Mouse (Mus musculus) liver, adult 2 months (tissue): Measurements from ENCODE around the gene Sdk2.

ENCODE experiments used
- CTCF ChIP-seq: fragments of 200-500 bp; IDR thresholded peaks from 2 replicates; pipeline ENCODE4 v1.5.1; 2011; ENCODE audit warnings: low read depth, low read length, control low read depth
- POLR2A ChIP-seq: fragments of 200-500 bp; IDR thresholded peaks from 2 replicates; pipeline ENCODE4 v1.6.1; 2011; ENCODE audit warnings: low read length, control low read depth; ENCODE audit not compliant: insufficient read depth; ENCODE audit errors: extremely low read depth

- no peak for TF ChIP-seq CTCF
- no peak for TF ChIP-seq POLR2A
These were observed 50.5 kb downstream of the Sdk2 start for GRCm38 (mm10) chr11:114016108-114016888.
